Mouse (Mus musculus): ENCODE measurements at regions not wholly inside any gene's neighbourhood (a gene's known extent, or its start where the extent isn't known, plus 50 kb on each side); places are given as distances from the start of the nearest gene placed in this dataset.
A peak's percentile ranks its signal among the peaks of the same experiment; 100 is the strongest.

DNA sequence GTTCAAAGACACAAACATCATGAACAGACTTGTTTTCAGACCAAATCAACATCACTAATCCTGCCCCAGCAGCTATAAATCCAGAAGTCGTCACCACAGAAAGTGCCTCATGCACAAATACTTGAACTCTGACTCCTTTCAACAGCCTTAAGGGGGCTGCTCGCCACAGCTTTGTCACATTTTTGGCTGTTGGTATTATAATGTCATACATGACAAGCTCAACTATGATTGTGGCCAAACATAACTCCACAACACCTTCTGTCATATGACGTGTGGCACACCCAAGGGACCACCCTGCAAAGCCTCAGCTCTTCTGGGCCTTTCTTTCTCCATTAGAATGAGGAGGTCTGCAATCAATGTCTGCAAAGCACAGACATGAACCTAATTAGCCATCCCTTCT is 209.1 kb downstream of the Mtx2 start:
- Histone ChIP-seq H3K36me3 (ENCODE audit: control insufficient read depth, insufficient read depth, low read length) (no peaks in the 10 kb centered on the region), H3K27ac (ENCODE audit: insufficient read depth, low read depth, low read length) (no peak overlapping the region), H3K4me3 (ENCODE audit: low read depth, low read length) (no peak overlapping the region), H3K4me1 (ENCODE audit: control insufficient read depth, insufficient read depth, insufficient read length, low read length) (no peaks in the 10 kb centered on the region), H3K27me3 (ENCODE audit: control insufficient read depth, insufficient read depth, low read length) (no peaks in the 10 kb centered on the region)
- 59% methylated on average over 3 of the region's 3 CpGs for WGBS
- TF ChIP-seq POLR2A (IDR thresholded peaks at IDR 0.05; ENCODE audit: low read depth, low read length) (no peak), CTCF (IDR thresholded peaks at IDR 0.05; ENCODE audit: extremely low read depth, insufficient read length, insufficient replicate concordance, low read depth, low read length) (no peak)

DNA sequence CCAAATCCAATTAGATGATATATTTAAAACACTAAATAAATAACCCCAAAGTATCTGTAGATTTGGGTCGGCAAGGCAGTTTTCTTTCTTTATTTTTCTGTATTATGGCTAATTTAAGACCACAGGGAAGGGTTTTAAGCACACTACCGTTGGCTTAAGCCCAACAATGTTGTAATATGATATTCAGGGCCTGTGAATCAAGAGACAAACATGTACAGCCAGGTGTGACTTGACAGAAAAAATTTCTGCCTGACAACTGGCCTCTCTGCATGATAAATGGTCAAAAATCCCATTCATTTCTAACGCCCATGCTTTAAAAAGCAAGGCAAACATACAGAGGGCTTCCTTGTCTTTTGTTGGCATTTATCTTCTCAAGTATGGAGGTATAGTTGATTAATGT is 213.5 kb downstream of the Mtx2 start:
- no peaks in the 10 kb centered on the region; the same call in 1 of the 2 replicates for H3K27me3 ChIP-seq (ENCODE audit: control insufficient read depth, insufficient read depth, low read length)
- no peak overlapping the region for H3K27ac ChIP-seq (ENCODE audit: insufficient read depth, low read depth, low read length)
- TF ChIP-seq CTCF (IDR thresholded peaks at IDR 0.05; ENCODE audit: extremely low read depth, insufficient read length, insufficient replicate concordance, low read depth, low read length), result no peak
- no peak for TF ChIP-seq POLR2A (IDR thresholded peaks at IDR 0.05; ENCODE audit: low read depth, low read length)
- no peaks in the 10 kb centered on the region for H3K36me3 ChIP-seq (ENCODE audit: control insufficient read depth, insufficient read depth, low read length)
- H3K4me1 ChIP-seq (ENCODE audit: control insufficient read depth, insufficient read depth, insufficient read length, low read length), result no peaks in the 10 kb centered on the region
- 54% methylated on average over 3 of the region's 3 CpGs for WGBS
- H3K4me3 ChIP-seq (ENCODE audit: low read depth, low read length), result no peak overlapping the region

DNA sequence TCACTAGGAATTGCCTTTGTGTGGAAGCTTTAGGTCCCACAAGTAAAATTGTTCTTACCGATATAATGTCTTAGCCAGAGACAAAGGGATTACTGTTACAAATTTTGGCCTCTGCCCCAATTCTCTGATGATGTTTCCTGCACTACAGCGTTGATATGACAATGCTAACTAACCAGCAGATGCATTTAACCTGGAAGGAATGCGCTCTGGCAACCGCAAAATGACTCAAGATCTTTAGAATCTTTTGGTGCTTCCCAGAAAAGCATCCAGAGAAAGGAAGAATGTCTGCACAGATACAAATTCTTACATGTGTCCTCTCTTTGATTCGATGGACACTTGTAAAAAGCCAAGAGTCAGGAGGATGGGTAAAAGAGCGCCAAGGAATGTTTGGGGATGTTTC is 221.3 kb downstream of the Mtx2 start:
- Histone ChIP-seq H3K36me3 (ENCODE audit: control insufficient read depth, insufficient read depth, low read length) (no peaks in the 10 kb centered on the region), H3K27me3 (ENCODE audit: control insufficient read depth, insufficient read depth, low read length) (no peaks in the 10 kb centered on the region; the same call in 1 of the 2 replicates), H3K4me1 (ENCODE audit: control insufficient read depth, insufficient read depth, insufficient read length, low read length) (no peaks in the 10 kb centered on the region), H3K27ac (ENCODE audit: insufficient read depth, low read depth, low read length) (no peak overlapping the region), H3K4me3 (ENCODE audit: low read depth, low read length) (no peak overlapping the region)
- 72% methylated on average over 6 of the region's 6 CpGs for WGBS
- no peak for TF ChIP-seq CTCF (IDR thresholded peaks at IDR 0.05; ENCODE audit: extremely low read depth, insufficient read length, insufficient replicate concordance, low read depth, low read length)
- no peak for TF ChIP-seq POLR2A (IDR thresholded peaks at IDR 0.05; ENCODE audit: low read depth, low read length)

DNA sequence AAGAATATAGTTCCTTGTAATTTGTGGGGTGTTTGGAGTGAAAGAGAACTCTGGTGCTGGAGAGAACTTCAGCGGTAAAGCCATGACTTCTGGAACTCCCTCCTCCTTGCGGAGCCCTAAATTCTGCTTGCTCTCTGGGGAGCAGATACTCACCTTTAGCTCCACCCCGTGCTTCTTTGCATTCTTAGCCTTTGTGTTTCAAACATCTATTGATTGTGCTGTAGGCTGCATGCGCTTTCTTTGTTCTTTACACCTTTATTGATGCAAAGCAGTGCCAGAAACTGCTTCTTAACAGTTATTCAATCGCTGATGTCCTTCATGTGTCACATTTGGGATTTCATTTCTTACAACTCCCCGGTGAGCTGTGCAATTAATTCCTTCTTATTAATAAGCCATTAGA is 222.5 kb downstream of the Mtx2 start:
- no peaks in the 10 kb centered on the region for H3K4me1 ChIP-seq (ENCODE audit: control insufficient read depth, insufficient read depth, insufficient read length, low read length)
- 46% methylated on average over 6 of the region's 6 CpGs for WGBS
- no peaks in the 10 kb centered on the region for H3K27me3 ChIP-seq (ENCODE audit: control insufficient read depth, insufficient read depth, low read length)
- H3K4me3 ChIP-seq (ENCODE audit: low read depth, low read length), result no peak overlapping the region
- no peak for TF ChIP-seq POLR2A (IDR thresholded peaks at IDR 0.05; ENCODE audit: low read depth, low read length)
- no peak for TF ChIP-seq CTCF (IDR thresholded peaks at IDR 0.05; ENCODE audit: extremely low read depth, insufficient read length, insufficient replicate concordance, low read depth, low read length)
- no peaks in the 10 kb centered on the region for H3K36me3 ChIP-seq (ENCODE audit: control insufficient read depth, insufficient read depth, low read length)
- no peak overlapping the region for H3K27ac ChIP-seq (ENCODE audit: insufficient read depth, low read depth, low read length)

DNA sequence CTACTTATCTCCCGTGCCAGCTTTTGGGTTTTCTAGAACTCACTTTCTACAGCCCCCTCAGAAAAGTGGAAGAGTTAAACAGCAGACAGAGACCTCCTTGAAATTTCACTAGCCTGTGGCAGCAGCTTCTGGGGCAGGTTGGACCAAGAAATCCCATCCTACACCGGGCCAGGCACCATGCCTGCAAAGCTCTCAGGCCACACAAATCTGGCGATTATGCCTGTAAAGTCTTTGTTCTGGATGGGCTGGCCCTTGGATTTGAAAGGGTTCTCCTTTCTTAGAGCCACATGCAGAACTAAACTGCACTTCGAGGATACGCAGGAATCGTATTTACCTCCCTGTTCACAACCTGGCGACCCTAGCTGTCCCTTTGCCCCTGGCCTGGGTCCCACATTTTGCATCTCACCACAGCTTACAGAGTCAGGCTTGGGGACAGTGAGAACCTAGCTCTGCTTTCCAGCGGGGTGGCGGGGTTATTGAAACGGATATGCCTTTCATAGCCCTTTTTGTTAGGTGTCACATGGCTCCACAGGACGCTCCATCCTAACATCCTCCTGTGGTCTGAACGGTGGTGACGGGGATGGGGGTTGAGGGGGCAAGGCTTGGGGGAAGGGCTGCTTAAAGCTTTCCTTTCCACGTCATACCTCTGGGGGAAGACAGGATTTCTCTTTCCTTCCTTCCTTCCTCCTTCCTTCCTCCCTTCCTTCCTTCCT is 229.0 kb downstream of the Mtx2 start:
- no peaks in the 10 kb centered on the region for H3K27me3 ChIP-seq (ENCODE audit: control insufficient read depth, insufficient read depth, low read length)
- no peaks in the 10 kb centered on the region for H3K36me3 ChIP-seq (ENCODE audit: control insufficient read depth, insufficient read depth, low read length)
- TF ChIP-seq POLR2A (IDR thresholded peaks at IDR 0.05; ENCODE audit: low read depth, low read length) (no peak), CTCF (IDR thresholded peaks at IDR 0.05; ENCODE audit: extremely low read depth, insufficient read length, insufficient replicate concordance, low read depth, low read length) (no peak)
- no peaks in the 10 kb centered on the region for H3K4me1 ChIP-seq (ENCODE audit: control insufficient read depth, insufficient read depth, insufficient read length, low read length)
- H3K27ac ChIP-seq (ENCODE audit: insufficient read depth, low read depth, low read length), result no peak overlapping the region
- no peak overlapping the region for H3K4me3 ChIP-seq (ENCODE audit: low read depth, low read length)
- 34% methylated on average over 14 of the region's 14 CpGs for WGBS

DNA sequence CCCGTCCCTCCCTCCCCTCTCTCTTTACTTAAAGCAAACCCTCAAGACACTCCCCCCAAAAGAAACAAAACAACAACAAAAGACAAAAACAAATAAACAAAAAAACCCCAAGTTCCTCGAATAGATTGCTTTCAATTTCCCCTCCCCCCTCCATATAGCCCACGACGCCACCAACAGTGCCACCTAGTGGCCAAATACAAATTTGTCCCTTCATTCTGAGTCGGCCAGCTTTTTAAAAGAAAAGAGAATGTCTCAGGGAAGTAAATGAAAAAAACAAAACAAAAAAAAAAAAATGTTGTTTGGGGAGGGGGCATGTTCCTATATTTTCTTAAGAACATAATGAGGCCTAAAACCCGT is 229.6 kb downstream of the Mtx2 start:
- WGBS, result under 1% methylated on average over 6 of the region's 6 CpGs
- Histone ChIP-seq H3K36me3 (ENCODE audit: control insufficient read depth, insufficient read depth, low read length) (no peaks in the 10 kb centered on the region), H3K27ac (ENCODE audit: insufficient read depth, low read depth, low read length) (no peak overlapping the region), H3K27me3 (ENCODE audit: control insufficient read depth, insufficient read depth, low read length) (no peaks in the 10 kb centered on the region), H3K4me3 (ENCODE audit: low read depth, low read length) (no peak overlapping the region), H3K4me1 (ENCODE audit: control insufficient read depth, insufficient read depth, insufficient read length, low read length) (no peaks in the 10 kb centered on the region)
- TF ChIP-seq POLR2A (IDR thresholded peaks at IDR 0.05; ENCODE audit: low read depth, low read length), result no peak
- TF ChIP-seq CTCF (IDR thresholded peaks at IDR 0.05; ENCODE audit: extremely low read depth, insufficient read length, insufficient replicate concordance, low read depth, low read length), result peak; percentile 74; the same call in 1 of the 2 replicates

DNA sequence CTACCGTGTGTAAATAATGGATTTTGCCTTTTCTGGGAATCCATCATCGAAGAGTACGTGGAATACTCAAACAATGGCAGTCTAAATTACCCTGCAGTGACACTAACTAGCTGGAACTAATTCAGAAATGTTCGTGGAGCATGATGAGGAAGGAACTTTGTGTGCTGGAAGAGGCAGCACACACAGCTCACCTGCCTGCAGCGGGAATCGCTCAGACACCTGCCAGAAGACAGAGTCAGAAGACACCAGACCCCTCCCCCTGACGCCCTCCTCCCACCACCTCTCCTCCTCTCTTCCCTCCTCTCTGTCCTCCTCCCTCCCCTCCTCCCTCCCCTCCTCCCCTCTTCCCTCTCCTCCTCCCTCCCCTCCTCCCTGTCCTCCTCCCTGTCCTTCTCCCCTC is 235.4 kb downstream of the Mtx2 start:
- Histone ChIP-seq H3K27ac (ENCODE audit: insufficient read depth, low read depth, low read length) (no peak overlapping the region), H3K4me1 (ENCODE audit: control insufficient read depth, insufficient read depth, insufficient read length, low read length) (no peaks in the 10 kb centered on the region), H3K36me3 (ENCODE audit: control insufficient read depth, insufficient read depth, low read length) (no peaks in the 10 kb centered on the region), H3K4me3 (ENCODE audit: low read depth, low read length) (no peak overlapping the region), H3K27me3 (ENCODE audit: control insufficient read depth, insufficient read depth, low read length) (no peaks in the 10 kb centered on the region; the same call in 1 of the 2 replicates)
- 30% methylated on average over 7 of the region's 7 CpGs for WGBS
- TF ChIP-seq CTCF (IDR thresholded peaks at IDR 0.05; ENCODE audit: extremely low read depth, insufficient read length, insufficient replicate concordance, low read depth, low read length) (no peak), POLR2A (IDR thresholded peaks at IDR 0.05; ENCODE audit: low read depth, low read length) (no peak)

Data from small intestine, adult 2 months (tissue).